Mouse (Mus musculus): ENCODE data around the gene Ankef1.

DNA sequence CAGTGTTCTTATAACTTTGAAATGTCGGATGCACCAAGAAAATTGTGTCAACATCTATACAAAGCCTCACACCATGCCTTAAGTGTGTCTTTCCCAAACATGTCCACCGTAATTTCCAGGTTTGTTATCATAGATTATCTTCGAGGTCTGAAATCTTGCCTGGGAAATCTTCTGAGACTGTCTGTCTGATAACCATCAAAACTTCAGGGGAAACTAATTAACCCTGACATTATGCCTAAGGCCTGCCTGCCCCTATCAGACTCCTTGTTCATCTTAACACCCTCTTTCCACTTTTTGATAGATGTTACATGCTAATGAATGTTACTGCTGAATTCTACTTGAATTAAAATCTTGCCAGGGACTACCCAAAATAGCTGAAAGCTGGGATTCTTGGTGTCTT, 24.1 kb upstream of the Ankef1 start:
- TF ChIP-seq CTCF (IDR thresholded peaks at IDR 0.05; ENCODE audit: control insufficient read depth, insufficient read depth, low read length) (no peak), POLR2A (IDR thresholded peaks at IDR 0.05; ENCODE audit: borderline replicate concordance, control insufficient read depth, low read depth, low read length) (no peak)

Measured in bone marrow, adult 2 months (tissue).